Mouse (Mus musculus) cortical plate, adult 2 months (tissue): ENCODE measurements around the gene Nkx1-2.

Experiments used
- CTCF ChIP-seq: fragments of 200-500 bp; IDR thresholded peaks from 2 replicates; pipeline ENCODE4 v1.5.1; 2011; ENCODE audit warnings: mild to moderate bottlenecking, control low read depth, low read length; ENCODE audit not compliant: insufficient read depth; ENCODE audit errors: extremely low read depth
- POLR2A ChIP-seq: fragments of 200-500 bp; IDR thresholded peaks from 2 replicates; pipeline ENCODE4 v1.6.1; 2011; ENCODE audit warnings: mild to moderate bottlenecking, low read length, control low read depth; ENCODE audit not compliant: insufficient read depth; ENCODE audit errors: extremely low read depth

DNA sequence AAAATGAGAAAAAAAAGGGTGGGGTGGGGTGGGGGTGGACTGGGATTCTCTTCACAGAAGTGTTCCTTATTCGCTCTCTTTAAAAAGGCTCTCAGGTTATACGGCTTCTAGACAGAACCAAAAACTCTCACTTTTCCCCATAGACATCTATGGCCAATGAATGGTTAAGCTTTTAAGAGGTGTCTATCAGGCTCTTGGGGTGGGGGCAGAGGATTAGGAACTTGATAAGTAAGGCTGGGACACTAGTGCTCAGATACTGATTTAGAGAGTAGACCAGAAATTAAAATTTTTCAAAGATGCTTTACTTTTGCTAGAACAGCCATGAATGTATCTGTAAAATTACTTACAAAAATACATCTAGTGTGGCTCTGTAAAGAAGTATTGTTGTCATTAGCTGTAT, 5.1 kb downstream of the Nkx1-2 start:
- TF ChIP-seq POLR2A (no peak), CTCF (no peak)
